Mouse (Mus musculus) lung, postnatal 0 days (tissue): ENCODE data around the gene Foxm1.

Experiments used
- CTCF ChIP-seq: IDR thresholded peaks from 2 replicates; pipeline ENCODE4 v1.5.1; 2016; ENCODE audit warnings: antibody characterized with exemption, mild to moderate bottlenecking
- EP300 ChIP-seq: IDR thresholded peaks from 2 replicates; pipeline ENCODE4 v1.6.1; 2016; ENCODE audit warnings: antibody characterized with exemption, mild to moderate bottlenecking, control low read depth

DNA sequence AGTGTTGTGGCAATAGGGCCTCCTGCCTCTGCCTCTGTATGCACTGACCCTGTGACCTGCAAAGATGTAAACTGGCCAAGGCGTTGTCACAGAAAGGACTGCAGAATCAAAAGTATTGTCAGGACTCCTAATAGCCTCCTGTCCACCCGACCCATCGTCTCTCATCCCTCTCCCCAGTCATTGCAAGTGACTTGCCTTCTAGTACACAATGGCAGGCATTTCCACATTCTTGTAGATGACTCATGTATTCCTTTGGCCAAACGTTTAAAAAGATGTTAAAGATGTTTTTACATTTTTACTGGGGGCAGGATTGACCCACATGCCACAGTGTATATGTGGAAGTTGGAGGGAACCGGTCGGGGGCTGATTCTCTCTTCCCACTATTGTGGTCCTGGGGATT is 2.0 kb downstream of the Foxm1 start:
- TF ChIP-seq EP300 (no peak), CTCF (no peak)
